ENCODE assay signal across 29 mouse cellular contexts in genomic region chr1:194699321-194699720, GRCm38 (mm10).
DNase-seq lines count a peak whose midpoint lies in the region; ATAC-seq and TF ChIP-seq lines count a peak whose summit lies in the region.
"Had no signal": no experiment of that assay in that cellular context is flagged by ENCODE, and none has a peak within 500 bp of the region (broad histone marks: within the 10 kb centered on the region; RNA-seq: fewer than 3 reads in every experiment).

No protein-coding gene starts in this region.

- no peaks in the 10 kb centered on the region for H3K36me3 ChIP-seq in forebrain, embryonic 12.5 days (replicated peaks)
- H3K36me3 ChIP-seq in forebrain, embryonic 10.5 days (replicated peaks): no peaks in the 10 kb centered on the region
- H3K36me3 ChIP-seq in kidney, embryonic 14.5 days (ENCODE audit: control insufficient read depth, insufficient read depth, low read length): no peaks in the 10 kb centered on the region
- no peaks in the 10 kb centered on the region for H3K36me3 ChIP-seq in kidney, adult 2 months (ENCODE audit: control insufficient read depth, insufficient read depth, low read length)
- no peaks in the 10 kb centered on the region for H3K36me3 ChIP-seq in kidney, postnatal 0 days (ENCODE audit: insufficient read depth, low read length)
- H3K36me3 ChIP-seq: embryonic facial prominence, embryonic 12.5 days; G1E; heart, embryonic 12.5 days; heart, embryonic 15.5 days; intestine, embryonic 15.5 days had no signal

- H3K27me3 ChIP-seq in forebrain, embryonic 12.5 days: 0 out of 2 replicates have a peak, but pooled peaks cover 4% of the 10 kb centered on the region
- peaks cover 18% of the 10 kb centered on the region; the same call in 1 of the 2 replicates for H3K27me3 ChIP-seq in forebrain, embryonic 10.5 days (ENCODE audit: poor library complexity, severe bottlenecking)
- no peaks in the 10 kb centered on the region for H3K27me3 ChIP-seq in kidney, embryonic 14.5 days (ENCODE audit: control insufficient read depth, insufficient read depth, low read length)
- H3K27me3 ChIP-seq in kidney, adult 2 months (replicated peaks; ENCODE audit: control insufficient read depth, insufficient read depth, low read length): no peaks in the 10 kb centered on the region
- H3K27me3 ChIP-seq in kidney, postnatal 0 days (ENCODE audit: insufficient read depth, low read length): no peaks in the 10 kb centered on the region
- H3K27me3 ChIP-seq: CH12.LX; embryonic facial prominence, embryonic 12.5 days; heart, embryonic 12.5 days; heart, embryonic 15.5 days; hindbrain, embryonic 13.5 days; intestine, embryonic 15.5 days; Patski had no signal

- no peaks in the 10 kb centered on the region for H3K9me3 ChIP-seq in forebrain, embryonic 12.5 days
- H3K9me3 ChIP-seq in forebrain, embryonic 10.5 days: no peaks in the 10 kb centered on the region
- H3K9me3 ChIP-seq in kidney, embryonic 14.5 days (ENCODE audit: control insufficient read depth, low read length): no peaks in the 10 kb centered on the region
- no peaks in the 10 kb centered on the region for H3K9me3 ChIP-seq in kidney, postnatal 0 days (replicated peaks; ENCODE audit: low read length)
- H3K9me3 ChIP-seq: embryonic facial prominence, embryonic 12.5 days; G1E; heart, embryonic 12.5 days; heart, embryonic 15.5 days; hindbrain, embryonic 10.5 days; hindbrain, embryonic 13.5 days; intestine, embryonic 15.5 days had no signal

- H3K4me3 ChIP-seq in forebrain, embryonic 12.5 days (replicated peaks): no peak overlapping the region
- H3K4me3 ChIP-seq in forebrain, embryonic 10.5 days: no peak overlapping the region
- H3K4me3 ChIP-seq in kidney, embryonic 14.5 days (ENCODE audit: low read length): no peak overlapping the region
- H3K4me3 ChIP-seq in kidney, adult 2 months (ENCODE audit: insufficient read depth, low read depth, low read length): no peak overlapping the region
- H3K4me3 ChIP-seq in kidney, postnatal 0 days (replicated peaks; ENCODE audit: low read depth, low read length): no peak overlapping the region
- H3K4me3 ChIP-seq: embryonic facial prominence, embryonic 12.5 days; erythroblast, embryonic 14.5 days; heart, embryonic 12.5 days; heart, embryonic 15.5 days; hindbrain, embryonic 10.5 days; hindbrain, embryonic 13.5 days; intestine, embryonic 15.5 days had no signal

- no peak for TF ChIP-seq POLR2A in kidney, adult 2 months (IDR thresholded peaks at IDR 0.05; ENCODE audit: low read depth, low read length)

- H3K9ac ChIP-seq in forebrain, embryonic 12.5 days: no peak overlapping the region
- H3K9ac ChIP-seq in kidney, embryonic 14.5 days (ENCODE audit: low read depth, low read length): no peak overlapping the region
- no peak overlapping the region for H3K9ac ChIP-seq in kidney, postnatal 0 days (ENCODE audit: low read depth, low read length)
- H3K9ac ChIP-seq: embryonic facial prominence, embryonic 12.5 days; forebrain, postnatal 0 days; heart, embryonic 12.5 days; heart, embryonic 15.5 days; hindbrain, embryonic 13.5 days; intestine, embryonic 15.5 days had no signal

- no peak for DNase-seq in forebrain, embryonic 10.5 days (ENCODE audit: extremely low spot score, low spot score)
- no peak for DNase-seq in kidney, adult 2 months
- peak; percentile 57 for DNase-seq in kidney, postnatal 0 days (ENCODE audit: low spot score)
- DNase-seq in kidney, postnatal 10 days: no peak
- DNase-seq: adrenal gland, postnatal 10 days; adrenal gland, postnatal 36 days; B cell, adult 2 months; cerebellum, adult 18-20 months; cerebellum, adult 9-10 months; cerebellum, postnatal 14 days; forebrain, postnatal 0 days; gastrocnemius, postnatal 25 days; heart, adult 18-20 months; heart, postnatal 10 days; heart, postnatal 36 days had no signal

- H3K27ac ChIP-seq in forebrain, embryonic 12.5 days: 0 out of 2 replicates have a peak overlapping the region, but pooled peaks have one; percentile 8
- H3K27ac ChIP-seq in forebrain, embryonic 10.5 days: no peak overlapping the region
- H3K27ac ChIP-seq in kidney, embryonic 14.5 days (ENCODE audit: low read depth, low read length): no peak overlapping the region
- no peak overlapping the region for H3K27ac ChIP-seq in kidney, adult 2 months (ENCODE audit: insufficient read depth, low read depth, low read length)
- no peak overlapping the region for H3K27ac ChIP-seq in kidney, postnatal 0 days
- H3K27ac ChIP-seq: embryonic facial prominence, embryonic 12.5 days; heart, embryonic 15.5 days; hindbrain, embryonic 10.5 days; hindbrain, embryonic 13.5 days; intestine, embryonic 15.5 days had no signal

- H3K4me1 ChIP-seq in forebrain, embryonic 12.5 days: peaks cover 17% of the 10 kb centered on the region
- peaks cover 24% of the 10 kb centered on the region for H3K4me1 ChIP-seq in forebrain, embryonic 10.5 days
- peaks cover 5% of the 10 kb centered on the region; the same call in 1 of the 2 replicates for H3K4me1 ChIP-seq in kidney, embryonic 14.5 days (ENCODE audit: control insufficient read depth, insufficient read depth, low read length)
- H3K4me1 ChIP-seq in kidney, adult 2 months (ENCODE audit: control insufficient read depth, insufficient read depth, low read length): no peaks in the 10 kb centered on the region
- H3K4me1 ChIP-seq in kidney, postnatal 0 days (replicated peaks; ENCODE audit: insufficient read depth, low read length): no peaks in the 10 kb centered on the region

- no peak for ATAC-seq in forebrain, embryonic 12.5 days (ENCODE audit: low FRiP score)
- ATAC-seq in kidney, embryonic 14.5 days (ENCODE audit: low FRiP score, low TSS enrichment): peak; percentile 73; the same call in 1 of the 2 replicates
- ATAC-seq in kidney, postnatal 0 days (replicated peaks; ENCODE audit: low FRiP score, low read depth): peak; percentile 52
- ATAC-seq: forebrain, embryonic 14.5 days; forebrain, postnatal 0 days; hindbrain, embryonic 16.5 days; intestine, embryonic 15.5 days; Patski had no signal

- no peak overlapping the region for H3K4me2 ChIP-seq in forebrain, embryonic 12.5 days
- H3K4me2 ChIP-seq in kidney, embryonic 14.5 days (replicated peaks; ENCODE audit: low read depth, low read length): no peak overlapping the region
- H3K4me2 ChIP-seq in kidney, postnatal 0 days (ENCODE audit: low read length): no peak overlapping the region
- H3K4me2 ChIP-seq: embryonic facial prominence, embryonic 12.5 days; heart, embryonic 12.5 days; heart, embryonic 15.5 days; hindbrain, embryonic 13.5 days; intestine, embryonic 15.5 days had no signal

- TF ChIP-seq CTCF in kidney, adult 2 months (conservative IDR thresholded peaks at IDR 0.05; ENCODE audit: insufficient read depth, insufficient read length, low read depth, low read length): no peak
- TF ChIP-seq CTCF in kidney, postnatal 0 days (IDR thresholded peaks at IDR 0.05; ENCODE audit: low read depth): no peak

- 83% methylated on average over 3 of the region's 3 CpGs for WGBS in forebrain, embryonic 12.5 days
- 80% methylated on average over 3 of the region's 3 CpGs for WGBS in forebrain, embryonic 10.5 days
- 42% methylated on average over 3 of the region's 3 CpGs for WGBS in kidney, embryonic 14.5 days
- WGBS in kidney, adult 2 months: 69% methylated on average over 3 of the region's 3 CpGs
- WGBS in kidney, postnatal 0 days: 49% methylated on average over 3 of the region's 3 CpGs
